Mouse (Mus musculus) frontal cortex, adult 2 months (tissue): ENCODE data around the gene Stub1. TPM values are rescaled to one million over a fixed set of nuclear protein-coding genes. Genes with fewer than 3 reads are reported as not detected.
"Not testable (repeated sequence)": the region's sequence is repeated elsewhere in the genome, so short reads cannot be mapped to it uniquely, and the experiment has no call there.

ENCODE experiments used
- DNase-seq, 2 experiments: peaks; one replicate each; pipeline ENCODE4 v3.0.0; 2022; ENCODE audit warnings: low spot score in 1 of 2; ENCODE audit errors: extremely low spot score in 1 of 2
- polyA plus RNA-seq: library from polyadenylated mRNA; depleted of rRNA; stranded (reverse); fragments of >200 nt; gene quantifications from 2 replicates; pipeline ENCODE4 v1.2.3, GENCODE M21; 2012

Stub1 gene
- polyA plus RNA-seq, 1 experiment = 272 TPM

DNA sequence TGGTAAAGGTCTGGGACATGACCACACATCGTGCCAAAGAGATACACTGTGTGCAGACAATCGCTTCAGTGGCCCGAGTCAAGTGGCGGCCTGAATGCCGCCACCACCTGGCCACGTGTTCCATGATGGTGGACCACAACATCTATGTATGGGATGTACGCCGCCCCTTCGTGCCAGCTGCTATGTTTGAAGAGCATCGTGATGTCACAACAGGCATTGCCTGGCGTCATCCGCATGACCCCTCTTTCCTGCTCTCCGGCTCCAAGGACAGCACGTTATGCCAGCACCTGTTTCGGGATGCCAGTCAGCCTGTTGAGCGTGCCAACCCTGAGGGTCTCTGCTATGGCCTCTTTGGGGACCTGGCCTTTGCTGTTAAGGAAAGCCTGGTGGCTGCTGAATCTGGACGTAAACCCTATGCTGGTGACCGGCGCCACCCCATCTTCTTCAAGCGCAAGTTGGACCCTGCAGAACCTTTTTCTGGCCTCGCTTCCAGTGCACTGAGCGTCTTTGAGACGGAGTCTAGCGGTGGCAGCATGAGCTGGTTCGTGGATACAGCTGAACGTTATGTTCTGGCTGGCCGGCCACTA, 7.1 kb downstream of the Stub1 start:
- no peak for DNase-seq

DNA sequence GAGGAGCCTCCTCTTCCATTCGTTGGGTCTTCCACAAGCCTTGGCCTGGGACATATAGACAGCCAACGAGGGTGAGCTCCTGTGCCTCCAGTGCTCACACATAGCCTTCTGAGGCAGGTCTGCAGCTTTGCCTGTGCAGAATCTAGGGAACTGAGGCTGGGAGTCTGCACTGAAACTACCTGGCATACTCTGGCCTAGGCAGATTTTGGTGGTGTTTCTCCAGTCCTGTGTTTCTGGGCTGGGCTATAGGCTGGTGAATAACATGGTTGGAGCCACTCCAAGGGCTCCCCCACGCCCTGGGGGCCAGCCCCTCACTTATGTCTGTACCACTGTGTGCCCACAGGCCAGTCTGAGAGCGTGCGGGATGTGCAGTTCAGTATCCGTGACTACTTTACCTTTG, 7.9 kb downstream of the Stub1 start:
- DNase-seq = no peak

DNA sequence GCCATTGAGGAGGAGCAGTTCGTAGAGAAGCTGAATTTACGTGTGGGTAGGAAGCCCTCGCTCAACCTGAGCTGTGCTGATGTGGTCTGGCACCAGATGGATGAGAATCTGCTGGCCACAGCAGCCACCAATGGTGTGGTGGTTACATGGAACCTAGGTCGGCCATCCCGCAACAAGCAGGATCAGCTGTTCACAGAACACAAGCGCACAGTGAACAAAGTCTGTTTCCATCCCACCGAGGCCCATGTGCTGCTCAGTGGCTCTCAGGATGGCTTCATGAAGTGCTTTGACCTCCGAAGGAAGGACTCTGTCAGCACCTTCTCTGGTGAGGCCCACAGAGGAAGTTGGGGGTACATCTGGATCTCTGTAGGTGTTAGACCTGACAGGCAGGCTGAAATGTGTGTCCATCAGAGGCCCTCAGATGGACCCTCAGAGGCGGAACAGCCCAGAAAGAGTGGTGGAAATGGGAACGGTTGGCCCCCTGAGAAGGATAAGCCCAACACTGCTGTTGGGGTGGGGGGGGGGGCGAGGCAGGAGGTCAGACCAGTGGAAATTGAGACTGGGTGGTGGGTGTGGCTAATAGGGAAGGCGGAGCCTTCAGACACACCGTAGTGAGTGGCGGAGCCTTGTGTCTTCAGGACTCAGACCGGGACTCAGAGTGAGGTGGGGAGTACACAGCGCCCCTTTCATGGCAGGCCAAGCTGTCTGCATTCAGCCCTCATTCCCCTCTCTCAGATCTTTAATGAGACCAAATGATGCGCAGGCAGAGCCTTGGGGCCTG, 8.7 kb downstream of the Stub1 start:
- no peak for DNase-seq

DNA sequence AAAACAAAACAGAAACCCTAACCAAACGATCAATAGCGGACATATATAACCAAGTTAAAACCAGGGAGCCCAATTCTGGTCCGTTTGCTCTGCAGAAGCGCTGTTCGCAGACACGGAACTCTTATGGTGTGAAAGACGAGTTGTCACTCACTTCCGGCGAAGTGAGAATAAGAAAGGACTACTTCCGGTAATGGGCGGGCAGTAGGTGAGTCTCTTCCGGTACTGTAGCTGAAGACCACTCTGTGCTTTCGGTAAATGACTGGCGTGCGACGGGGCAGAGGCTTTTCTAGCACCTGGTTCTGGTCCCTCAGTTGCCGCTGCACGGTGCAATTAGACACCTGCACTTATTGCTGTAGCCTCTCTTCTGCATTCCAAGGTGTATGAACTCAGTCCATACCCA, 9.8 kb downstream of the Stub1 start, which contains the start of gene Wdr24:
Wdr24 (plus strand) TSS at position 176 of the 400 bp plus-strand sequence.
- DNase-seq = peak in 1 of 2 experiments; percentile 88

DNA sequence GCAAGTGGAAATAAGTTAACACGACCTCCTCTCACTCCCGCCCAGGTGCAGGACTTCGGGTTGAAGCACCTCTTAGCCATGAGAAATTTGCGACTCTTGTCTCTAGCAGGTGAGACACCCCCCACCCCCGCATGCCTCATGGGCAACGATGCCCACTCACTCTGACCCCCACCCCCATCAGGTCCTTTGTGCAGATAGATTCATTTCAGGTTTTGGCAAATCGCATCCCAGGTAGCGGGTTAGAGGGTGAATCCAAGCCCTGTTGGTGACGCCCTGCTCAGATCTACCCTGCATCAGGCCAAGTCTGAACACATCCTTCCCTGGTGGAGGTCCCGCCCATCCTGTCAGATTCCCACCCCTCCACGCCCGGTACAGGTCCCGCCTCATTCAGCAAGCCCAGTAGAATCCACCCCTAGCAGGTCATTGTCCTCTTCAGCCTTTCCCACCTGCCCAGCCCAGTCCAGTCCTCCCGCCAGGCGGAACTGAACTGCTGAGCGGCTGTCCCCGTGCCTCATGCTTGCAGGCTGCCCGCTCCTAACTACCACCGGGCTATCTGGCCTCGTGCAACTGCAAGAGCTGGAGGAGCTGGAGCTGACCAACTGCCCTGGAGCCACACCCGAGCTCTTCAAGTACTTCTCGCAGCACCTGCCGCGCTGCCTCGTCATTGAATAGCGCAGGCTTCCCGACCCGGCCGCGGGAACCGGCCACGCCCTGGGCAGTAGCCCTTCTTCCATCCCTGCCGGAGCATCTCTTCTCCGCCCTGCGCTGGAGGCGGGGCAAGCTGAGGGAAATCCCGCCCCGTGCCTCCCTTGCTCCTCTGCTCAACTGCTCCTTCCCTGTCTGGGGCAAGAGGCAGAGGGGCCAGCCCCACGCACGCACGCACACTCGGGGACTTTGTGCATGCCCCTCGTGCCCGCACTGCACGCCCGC, 14.1 kb downstream of the Stub1 start:
- no peak for DNase-seq

DNA sequence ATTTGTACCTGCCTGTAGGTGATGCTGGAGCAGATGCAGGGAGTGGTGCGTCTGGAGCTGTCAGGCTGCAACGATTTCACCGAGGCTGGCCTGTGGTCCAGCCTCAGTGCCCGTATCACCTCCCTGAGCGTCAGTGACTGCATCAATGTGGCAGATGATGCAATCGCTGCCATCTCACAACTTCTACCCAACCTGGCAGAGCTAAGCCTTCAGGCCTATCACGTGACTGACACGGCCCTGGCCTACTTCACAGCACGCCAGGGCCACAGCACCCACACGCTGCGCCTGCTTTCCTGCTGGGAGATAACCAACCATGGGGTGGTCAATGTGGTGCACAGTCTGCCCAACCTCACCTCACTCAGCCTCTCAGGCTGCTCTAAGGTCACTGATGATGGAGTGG, 15.5 kb downstream of the Stub1 start:
- DNase-seq = no peak

DNA sequence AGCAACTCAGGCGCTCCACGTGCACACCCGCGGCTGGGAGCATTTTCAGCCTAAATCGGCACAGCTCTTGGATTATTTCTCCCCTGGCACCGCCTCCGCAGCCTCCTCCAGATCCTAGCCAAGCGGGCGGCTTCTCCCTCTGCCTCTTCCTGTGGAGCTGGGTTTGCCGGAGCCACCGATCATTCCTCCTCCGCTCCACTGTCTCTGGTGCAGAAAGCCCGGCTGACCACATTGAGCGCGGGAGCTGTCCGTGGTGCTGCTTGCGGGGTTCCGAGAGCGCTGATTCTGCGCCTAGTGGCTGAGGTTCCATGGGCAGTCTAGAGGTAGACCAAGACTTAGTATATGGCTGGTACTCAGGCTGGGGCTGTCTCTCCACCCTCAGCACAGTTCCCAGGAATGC, 19.7 kb downstream of the Stub1 start:
- peak in 1 of 2 experiments; percentile 92 for DNase-seq

DNA sequence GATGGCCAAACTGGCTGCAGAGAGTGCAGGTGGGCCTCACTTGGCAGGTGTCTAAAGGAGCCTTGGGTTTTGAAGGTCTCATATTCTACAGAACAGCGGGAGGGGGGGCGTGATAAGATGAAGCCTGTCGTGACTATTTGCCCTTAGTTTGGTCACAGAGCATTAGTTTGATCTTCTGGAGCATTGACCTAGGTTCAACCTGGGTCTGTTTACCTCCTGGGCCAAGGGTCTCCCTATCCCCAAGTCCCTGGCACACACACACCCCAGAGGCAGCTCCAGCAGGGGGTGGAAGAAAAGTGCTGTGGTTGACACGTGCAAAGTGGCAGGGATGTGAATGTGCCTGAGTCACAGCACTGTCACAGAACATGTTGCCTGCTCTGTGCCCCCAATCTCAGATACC, 22.3 kb downstream of the Stub1 start:
- no peak for DNase-seq

DNA sequence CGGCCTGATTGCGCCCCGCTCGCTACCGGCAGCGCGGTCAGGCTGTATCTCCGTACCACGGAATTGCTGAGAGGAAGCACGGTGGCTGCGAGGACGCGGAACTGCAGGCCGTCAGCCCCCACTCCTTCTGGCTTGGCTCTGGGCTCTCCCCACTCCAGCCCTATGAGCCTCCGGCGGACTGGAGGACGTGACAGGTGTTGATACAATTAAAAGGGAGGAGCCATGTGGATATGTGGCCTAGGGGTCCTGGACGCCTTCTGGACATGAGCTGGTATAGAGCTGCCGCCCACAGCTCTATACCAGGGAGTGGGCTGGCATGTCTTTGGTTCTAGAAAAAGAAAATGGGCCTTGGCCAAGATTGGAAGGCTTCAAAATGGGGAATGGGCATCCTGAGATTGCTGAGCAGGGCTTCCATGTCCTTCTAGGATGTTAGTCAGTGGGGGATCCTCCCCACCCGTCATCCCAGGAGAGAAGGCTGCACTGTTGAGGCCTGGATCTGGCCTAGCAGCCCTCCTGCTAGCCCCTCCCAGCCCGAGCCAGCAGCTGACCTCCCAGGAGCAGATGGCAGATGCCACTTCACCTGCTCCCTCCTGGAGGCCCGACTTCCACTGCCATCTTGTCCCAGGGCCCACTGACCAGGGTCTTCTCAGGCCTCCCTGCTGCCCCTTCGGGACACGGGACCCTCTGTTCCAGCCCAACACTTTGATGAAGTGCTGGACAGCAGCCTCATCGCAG, 23.4 kb downstream of the Stub1 start:
- DNase-seq = no peak

DNA sequence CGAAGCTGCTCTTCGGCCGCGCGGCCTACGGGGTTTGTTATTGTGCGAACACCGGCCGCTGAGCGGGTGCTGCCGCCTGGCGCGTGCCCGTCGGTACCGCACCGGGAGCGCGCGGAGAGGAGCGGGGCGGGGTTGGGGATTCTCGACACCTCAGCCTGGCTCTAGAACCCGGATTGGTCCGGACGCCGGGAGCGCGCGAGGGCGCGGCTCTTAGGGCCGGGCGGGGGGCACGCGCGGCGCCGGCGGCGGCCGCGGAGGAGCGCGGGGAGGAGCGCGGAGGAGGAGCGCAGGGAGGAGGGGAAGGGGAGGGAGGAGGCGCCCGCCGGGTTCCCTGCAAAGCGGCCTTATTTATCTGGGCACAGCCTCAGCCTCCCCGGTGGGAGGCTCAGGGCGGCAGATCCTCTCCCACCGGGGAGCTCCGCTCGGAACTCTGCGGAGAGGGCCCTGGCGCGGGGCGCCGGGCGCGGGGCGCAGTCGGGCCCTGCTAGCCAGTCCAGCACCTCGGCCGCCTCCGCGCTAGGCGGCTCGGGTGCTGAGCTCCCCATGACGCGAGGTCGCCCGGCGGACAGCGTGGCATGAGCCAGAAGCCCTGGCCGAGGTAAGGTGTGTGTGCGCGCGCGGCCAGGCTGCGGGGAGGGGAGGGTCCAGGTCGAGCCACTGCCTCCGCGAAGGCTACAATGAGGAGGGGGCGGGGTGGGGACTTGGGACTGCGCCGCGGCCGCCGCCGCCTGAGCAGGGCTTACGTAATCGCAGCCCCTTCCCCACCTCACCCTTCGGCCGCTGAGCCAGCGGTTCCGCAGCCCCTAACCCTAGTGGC, 24.2 kb downstream of the Stub1 start, which contains the start of gene Fbxl16:
Fbxl16 (plus strand) TSS at position 297 of the 817 bp plus-strand sequence.
- DNase-seq = peak; percentile 81 to 92

DNA sequence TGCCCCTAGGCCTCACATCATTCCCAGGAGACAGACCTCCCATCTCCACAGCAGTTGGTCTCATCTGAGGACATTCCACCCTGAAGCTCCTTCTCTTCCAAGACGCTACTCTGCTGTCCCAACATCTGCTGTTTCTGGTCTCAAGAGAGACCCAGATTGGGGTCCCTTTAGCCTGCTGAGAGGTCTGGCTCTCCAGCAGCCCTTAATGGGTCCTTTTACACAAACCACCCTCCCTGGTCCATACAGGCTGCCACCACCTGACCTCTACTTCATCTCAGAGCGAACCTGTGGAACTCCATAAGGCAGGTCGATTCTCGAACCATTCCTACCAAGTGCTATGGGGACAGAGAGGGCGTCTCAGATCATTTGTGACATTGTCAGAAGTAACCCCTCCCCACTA, 25.2 kb downstream of the Stub1 start:
- DNase-seq = no peak

DNA sequence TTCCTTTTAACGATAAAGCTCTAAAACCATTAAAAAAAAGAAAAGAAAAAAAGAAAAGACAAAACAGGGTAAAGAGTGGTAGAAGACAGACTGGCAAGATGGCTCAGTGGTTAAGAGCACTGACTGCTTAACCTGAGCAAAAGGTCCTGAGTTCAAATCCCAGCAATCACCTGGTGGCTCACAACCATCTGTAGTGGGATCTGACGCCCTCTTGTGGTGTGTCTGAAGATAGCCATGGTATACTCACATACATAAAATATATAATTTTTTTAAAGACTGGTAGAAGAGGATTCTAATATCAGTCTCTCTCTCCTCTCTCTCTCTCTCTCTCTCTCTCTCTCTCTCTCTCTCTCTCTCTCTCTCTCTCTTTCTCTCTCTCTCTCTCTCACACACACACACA, 25.8 kb downstream of the Stub1 start:
- DNase-seq = not testable (repeated sequence)

DNA sequence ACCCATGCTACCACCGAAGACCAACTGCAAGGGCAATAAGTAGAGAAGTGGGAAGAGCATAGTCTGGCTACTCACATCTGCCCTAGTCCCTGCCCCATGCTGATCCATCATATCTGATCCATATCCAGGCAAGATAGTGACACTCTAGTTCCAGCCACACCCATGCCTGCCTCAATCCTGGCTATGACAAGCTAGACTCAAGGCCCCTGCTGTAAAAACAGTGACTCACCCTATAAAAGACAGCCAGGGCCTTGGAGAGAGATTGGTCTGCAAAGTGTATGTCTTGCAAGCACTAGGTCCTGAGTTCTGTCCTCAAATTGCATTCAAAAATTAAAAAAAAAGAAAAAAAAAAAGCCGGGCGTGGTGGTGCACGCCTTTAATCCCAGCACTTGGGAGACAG, 26.7 kb downstream of the Stub1 start:
- DNase-seq = no peak

DNA sequence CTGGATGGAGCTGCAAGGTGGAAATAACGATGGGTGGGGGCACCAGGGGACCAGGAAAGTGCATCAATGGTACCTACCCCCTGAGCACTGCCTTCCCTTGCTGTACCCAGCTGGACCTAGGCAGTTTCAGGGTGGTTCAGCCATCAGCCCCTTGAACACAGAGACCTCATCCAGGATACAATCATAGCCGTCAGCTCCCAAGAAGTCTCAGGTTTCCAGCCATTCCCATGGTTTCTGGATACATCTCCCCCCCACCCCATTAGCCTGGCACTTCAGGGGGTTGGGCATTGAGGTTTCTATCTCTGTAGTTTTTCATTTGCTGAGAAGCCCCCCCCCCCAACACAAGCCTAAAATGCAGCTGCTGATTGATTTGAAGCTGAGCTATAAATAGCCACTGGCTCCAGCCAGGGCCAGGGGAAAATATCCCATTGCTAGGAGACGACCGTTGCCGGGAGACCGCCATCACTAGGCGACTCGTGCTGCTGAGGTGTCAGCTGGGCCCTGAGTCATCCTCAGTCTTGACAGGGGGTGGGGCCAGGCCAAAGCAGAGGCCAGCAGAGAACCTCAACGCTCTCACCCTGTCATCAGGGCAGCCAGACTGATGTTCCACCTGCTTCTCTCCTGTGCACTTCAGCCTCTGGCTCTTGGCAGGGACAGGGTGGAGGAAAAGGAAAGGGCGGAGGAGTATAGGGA, 30.2 kb downstream of the Stub1 start:
- peak; percentile 87 to 88 for DNase-seq

DNA sequence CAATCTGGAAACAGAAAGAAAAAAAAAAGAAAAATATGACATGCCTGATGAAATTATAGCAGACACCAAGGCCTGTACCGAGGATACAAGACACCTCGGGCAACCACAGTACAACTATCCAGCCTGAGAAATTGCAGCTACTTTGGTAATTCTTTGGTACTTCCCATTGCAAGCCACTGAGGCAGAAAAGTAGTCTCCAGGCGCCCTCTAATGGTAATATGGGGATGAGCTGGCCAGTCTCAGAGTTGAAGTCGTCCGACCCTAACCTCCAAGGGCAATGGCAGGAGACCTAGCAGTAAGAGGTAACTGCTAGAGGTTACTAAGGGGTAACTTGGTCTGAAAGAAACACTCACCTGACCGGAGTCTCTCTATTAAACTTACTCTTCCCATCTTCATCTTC, 32.2 kb downstream of the Stub1 start:
- DNase-seq = peak in 1 of 2 experiments; percentile 89

DNA sequence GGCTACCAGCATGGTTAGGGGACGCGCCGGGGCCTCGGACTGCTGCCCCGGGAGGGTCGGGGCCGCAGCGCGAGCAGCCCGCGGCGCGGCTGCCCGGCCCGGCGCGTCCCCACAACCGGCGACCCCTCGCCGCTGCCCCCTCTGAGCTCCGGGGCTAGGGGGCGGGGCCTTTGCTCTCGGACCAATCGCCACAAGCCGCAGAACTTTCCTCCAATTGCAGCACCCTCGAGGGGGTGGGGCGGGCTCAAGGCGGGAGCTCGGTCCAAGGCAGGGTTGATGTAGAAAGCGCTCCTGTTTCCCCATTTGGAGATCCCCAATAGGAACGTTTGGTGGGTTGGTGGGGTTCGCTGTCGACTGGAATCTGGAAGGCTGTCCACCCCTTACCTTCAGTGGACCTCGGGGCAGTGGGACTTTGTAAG, 36.2 kb downstream of the Stub1 start, which contains the start of gene Metrn:
Metrn (minus strand) TSS at position 186 of the 419 bp plus-strand sequence.
- DNase-seq = peak in 1 of 2 experiments; percentile 75

DNA sequence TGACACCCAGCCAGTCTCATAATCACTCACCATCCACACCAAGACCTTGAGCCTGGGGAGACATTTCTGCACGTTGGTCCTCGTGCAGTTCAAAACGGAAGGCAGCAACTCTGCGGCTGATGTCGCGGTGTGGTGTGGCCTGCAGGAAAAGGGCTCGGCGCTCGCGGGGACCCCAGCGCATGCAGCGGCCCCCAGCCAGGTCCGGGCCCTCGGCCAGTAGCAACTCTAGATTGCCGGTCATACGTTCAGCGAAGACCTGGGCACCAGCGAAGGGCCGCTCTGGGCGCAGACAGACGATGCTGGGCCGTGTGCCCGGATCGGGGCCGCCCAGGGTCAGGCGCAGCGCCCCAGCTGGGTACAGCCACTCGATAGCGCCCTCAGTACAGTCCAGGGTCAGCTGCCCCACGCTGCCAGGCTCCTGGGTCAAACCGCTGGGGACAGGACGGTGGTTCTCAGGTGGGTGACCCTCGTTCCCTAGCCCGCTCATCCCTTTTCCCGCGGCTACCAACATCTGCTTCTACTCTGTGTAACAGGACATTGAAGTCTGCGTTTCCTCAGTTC, 36.9 kb downstream of the Stub1 start:
- no peak for DNase-seq

DNA sequence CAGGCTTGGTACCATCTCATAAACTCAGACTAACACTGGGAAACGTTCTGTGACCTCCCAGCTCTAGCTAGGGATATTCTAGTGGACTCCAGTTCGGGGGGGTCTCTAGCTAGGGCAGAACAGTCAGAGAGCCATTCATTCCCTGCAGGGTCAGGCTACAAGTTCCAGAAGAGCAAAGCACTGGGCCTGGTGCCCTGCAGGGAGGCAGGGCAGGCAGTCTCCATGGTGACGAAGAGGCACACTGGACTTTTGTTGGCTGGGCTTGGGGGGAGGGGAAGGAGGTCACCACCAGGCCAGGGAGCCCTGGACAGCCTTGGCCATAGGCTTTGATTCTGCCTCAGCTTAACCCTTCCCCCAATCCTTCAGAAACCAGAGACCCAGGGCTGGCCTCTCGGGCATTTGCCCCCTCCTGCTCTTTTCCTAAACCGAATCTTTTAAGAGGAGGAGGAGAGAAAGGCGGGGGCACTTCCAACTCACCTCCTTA, 37.6 kb downstream of the Stub1 start, which contains the start of gene AC134908.4:
AC134908.4 (minus strand) TSS at position 51 of the 484 bp plus-strand sequence.
- DNase-seq = peak; percentile 59 to 66
